Mouse (Mus musculus) thymus, adult 2 months (tissue): ENCODE measurements at regions not wholly inside any gene's neighbourhood (a gene's known extent, or its start where the extent isn't known, plus 50 kb on each side); places are given as distances from the start of the nearest gene placed in this dataset.

ENCODE experiments used
- CTCF ChIP-seq: fragments of 200-500 bp; IDR thresholded peaks from 2 replicates; pipeline ENCODE4 v1.5.1; 2012; ENCODE audit warnings: mild to moderate bottlenecking, control low read depth, low read length, moderate library complexity, borderline replicate concordance; ENCODE audit not compliant: control insufficient read depth, poor library complexity, insufficient read depth; ENCODE audit errors: extremely low read depth
- POLR2A ChIP-seq: fragments of 200-500 bp; IDR thresholded peaks from 2 replicates; pipeline ENCODE4 v1.6.1; 2012; ENCODE audit warnings: mild to moderate bottlenecking, low read length, control low read depth, moderate library complexity; ENCODE audit not compliant: control insufficient read depth, poor library complexity, insufficient read depth; ENCODE audit errors: extremely low read depth

DNA sequence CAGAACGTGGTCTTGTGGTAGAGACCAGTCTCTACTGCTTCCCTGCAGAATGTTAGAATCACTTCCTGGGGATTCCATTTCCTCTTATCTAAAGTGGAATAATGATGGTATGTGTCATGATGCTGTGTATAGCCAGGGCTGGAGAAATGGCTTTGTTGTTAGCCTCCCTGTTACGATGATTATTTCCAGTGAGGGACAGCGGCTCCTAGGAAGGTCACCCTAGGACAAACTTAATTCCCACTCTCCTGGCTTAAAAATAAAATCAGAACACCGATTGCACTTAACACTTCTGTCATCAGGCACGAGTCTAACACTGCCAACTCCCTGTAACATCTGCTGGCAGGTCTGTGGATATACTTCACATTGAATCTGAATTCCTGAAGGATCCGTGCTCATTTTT, 151.9 kb upstream of the Hs3st2 start:
- TF ChIP-seq POLR2A (no peak), CTCF (no peak)
